14 mouse cellular contexts compared by ENCODE assay signal in genomic region chr4:154602409-154602808, GRCm38 (mm10). TPM values are rescaled to one million over a fixed set of nuclear protein-coding genes. Genes with fewer than 3 reads are reported as not detected.
DNase-seq lines count a peak whose midpoint lies in the region; ATAC-seq and TF ChIP-seq lines count a peak whose summit lies in the region.
"Had no signal": no experiment of that assay in that cellular context is flagged by ENCODE, and none has a peak within 500 bp of the region (broad histone marks: within the 10 kb centered on the region; RNA-seq: fewer than 3 reads in every experiment).

No protein-coding gene starts in this region.

- no peaks in the 10 kb centered on the region for H3K36me3 ChIP-seq in midbrain, postnatal 0 days (ENCODE audit: insufficient read depth, low read length)
- no peaks in the 10 kb centered on the region for H3K36me3 ChIP-seq in midbrain, embryonic 15.5 days (replicated peaks)
- H3K36me3 ChIP-seq: G1E; hindbrain, embryonic 15.5 days; liver, embryonic 15.5 days had no signal

- peaks cover 3% of the 10 kb centered on the region; the same call in 1 of the 2 replicates for H3K4me1 ChIP-seq in midbrain, postnatal 0 days (ENCODE audit: insufficient read depth, low read length)
- H3K4me1 ChIP-seq in midbrain, embryonic 15.5 days, result peaks cover 44% of the 10 kb centered on the region
- H3K4me1 ChIP-seq: megakaryocyte, embryonic 14.5 days had no signal

- no peaks in the 10 kb centered on the region for H3K9me3 ChIP-seq in midbrain, postnatal 0 days (ENCODE audit: low read length)
- no peaks in the 10 kb centered on the region for H3K9me3 ChIP-seq in midbrain, embryonic 15.5 days
- H3K9me3 ChIP-seq: hindbrain, embryonic 15.5 days; liver, embryonic 15.5 days; megakaryocyte, embryonic 14.5 days had no signal

- H3K4me3 ChIP-seq in midbrain, postnatal 0 days (ENCODE audit: low read depth, low read length), result no peak overlapping the region
- no peak overlapping the region for H3K4me3 ChIP-seq in midbrain, embryonic 15.5 days
- H3K4me3 ChIP-seq: hindbrain, embryonic 15.5 days; liver, embryonic 15.5 days; megakaryocyte, embryonic 14.5 days had no signal

- WGBS in midbrain, postnatal 0 days, result 71% methylated on average over 10 of the region's 10 CpGs
- 73% methylated on average over 10 of the region's 10 CpGs for WGBS in midbrain, embryonic 15.5 days

- no peak overlapping the region for H3K4me2 ChIP-seq in midbrain, postnatal 0 days (ENCODE audit: low read depth, low read length, poor library complexity, severe bottlenecking)
- no peak overlapping the region for H3K4me2 ChIP-seq in midbrain, embryonic 15.5 days
- H3K4me2 ChIP-seq: hindbrain, embryonic 15.5 days; liver, embryonic 15.5 days had no signal

- no peak for ATAC-seq in midbrain, postnatal 0 days (ENCODE audit: low FRiP score)
- ATAC-seq in midbrain, embryonic 15.5 days (replicated peaks), result no peak

- peak; percentile 25 for DNase-seq in gastrocnemius, postnatal 10 days
- no peak for DNase-seq in gastrocnemius, postnatal 4 days (ENCODE audit: low spot score in 2 of 2)
- DNase-seq in kidney, postnatal 36 days, result peak; percentile 11 to 55
- DNase-seq in kidney, adult 18-20 months, result no peak
- DNase-seq in midbrain, postnatal 0 days (ENCODE audit: low spot score), result peak; percentile 52
- no peak for DNase-seq in frontal cortex, postnatal 10 days (ENCODE audit: low spot score in 2 of 2)
- DNase-seq: cerebellum, adult 9-10 months; thymus, adult 2 months had no signal

- no peak overlapping the region for H3K9ac ChIP-seq in midbrain, postnatal 0 days (replicated peaks; ENCODE audit: low read length, poor library complexity, severe bottlenecking)
- H3K9ac ChIP-seq in midbrain, embryonic 15.5 days, result no peak overlapping the region
- H3K9ac ChIP-seq: hindbrain, embryonic 15.5 days; liver, embryonic 15.5 days had no signal

- H3K27me3 ChIP-seq in midbrain, postnatal 0 days (ENCODE audit: insufficient read depth, low read length), result peaks cover 5% of the 10 kb centered on the region; the same call in 1 of the 2 replicates
- 0 out of 2 replicates have a peak, but pooled peaks cover 3% of the 10 kb centered on the region for H3K27me3 ChIP-seq in midbrain, embryonic 15.5 days (replicated peaks)
- H3K27me3 ChIP-seq: hindbrain, embryonic 15.5 days; liver, embryonic 15.5 days had no signal

- TF ChIP-seq CTCF in midbrain, postnatal 0 days (IDR thresholded peaks at IDR 0.05), result no peak

- H3K27ac ChIP-seq in midbrain, postnatal 0 days (ENCODE audit: low read depth, low read length), result no peak overlapping the region
- H3K27ac ChIP-seq in midbrain, embryonic 15.5 days, result no peak overlapping the region
- H3K27ac ChIP-seq: kidney, postnatal 0 days; liver, embryonic 15.5 days had no signal

RNA-seq across cellular contexts. Expression of gene Prdm16, which starts 34.3 kb away (rescaled TPM):
- total RNA-seq in gastrocnemius, postnatal 10 days (2021), result 1 to 10 TPM; 2.7 to 4.1 TPM
- 1 to 10 TPM; 4.0 to 4.7 TPM for total RNA-seq in gastrocnemius, postnatal 4 days (2021)
- 10.7 and 13.4 TPM in 2 replicates for total RNA-seq in midbrain, postnatal 0 days (2014; rRNA removed)
- polyA plus RNA-seq in midbrain, postnatal 0 days (2015; fragmentation: Nextera tagmentation; extraction: Ambion mirVana), result 9.3 and 12.0 TPM in 2 replicates
- 11.2 and 11.5 TPM in 2 replicates for polyA plus RNA-seq in midbrain, embryonic 15.5 days (2015; fragmentation: Nextera tagmentation; extraction: Ambion mirVana)
- polyA plus RNA-seq: G1E had no signal

Comparison
In these comparisons a context has a peak if more than half of its experiments do, and no peak if none do; other contexts are left out.
1. DNase-seq: peak in gastrocnemius, postnatal 10 days (single experiment), kidney, postnatal 36 days (2 of 2) and midbrain, postnatal 0 days (single experiment); none in gastrocnemius, postnatal 4 days (0 of 2), kidney, adult 18-20 months (single experiment) and frontal cortex, postnatal 10 days (0 of 2).